Mouse (Mus musculus): Measurements from ENCODE around the gene Tbc1d10a. TPM values are rescaled to one million over a fixed set of nuclear protein-coding genes. Genes with fewer than 3 reads are reported as not detected.

The Tbc1d10a gene
- polyA plus RNA-seq, 1 experiment from 2014 or later: 20.9 TPM

- Histone ChIP-seq H3K4me1 (ENCODE audit: control insufficient read depth, insufficient read depth, low read length) (peaks cover 13% of the 10 kb centered on the region), H3K9ac (ENCODE audit: low read length) (no peak overlapping the region), H3K4me2 (ENCODE audit: low read depth, low read length) (no peak overlapping the region), H3K27me3 (ENCODE audit: control insufficient read depth, insufficient read depth, low read length) (no peaks in the 10 kb centered on the region), H3K36me3 (ENCODE audit: control insufficient read depth, insufficient read depth) (peaks cover 12% of the 10 kb centered on the region), H3K4me3 (ENCODE audit: low read length) (no peak overlapping the region), H3K27ac (ENCODE audit: low read length) (peak overlapping the region; percentile 83), H3K9me3 (replicated peaks; ENCODE audit: control insufficient read depth, low read length) (no peaks in the 10 kb centered on the region)
- ATAC-seq (replicated peaks; ENCODE audit: extremely low read depth, insufficient read depth, low FRiP score): peak; percentile 37
- 65% methylated on average over 9 of the region's 9 CpGs for WGBS
These were observed 29.8 kb downstream of the Tbc1d10a start for GRCm38 (mm10) chr11:4216248-4217000.

DNA sequence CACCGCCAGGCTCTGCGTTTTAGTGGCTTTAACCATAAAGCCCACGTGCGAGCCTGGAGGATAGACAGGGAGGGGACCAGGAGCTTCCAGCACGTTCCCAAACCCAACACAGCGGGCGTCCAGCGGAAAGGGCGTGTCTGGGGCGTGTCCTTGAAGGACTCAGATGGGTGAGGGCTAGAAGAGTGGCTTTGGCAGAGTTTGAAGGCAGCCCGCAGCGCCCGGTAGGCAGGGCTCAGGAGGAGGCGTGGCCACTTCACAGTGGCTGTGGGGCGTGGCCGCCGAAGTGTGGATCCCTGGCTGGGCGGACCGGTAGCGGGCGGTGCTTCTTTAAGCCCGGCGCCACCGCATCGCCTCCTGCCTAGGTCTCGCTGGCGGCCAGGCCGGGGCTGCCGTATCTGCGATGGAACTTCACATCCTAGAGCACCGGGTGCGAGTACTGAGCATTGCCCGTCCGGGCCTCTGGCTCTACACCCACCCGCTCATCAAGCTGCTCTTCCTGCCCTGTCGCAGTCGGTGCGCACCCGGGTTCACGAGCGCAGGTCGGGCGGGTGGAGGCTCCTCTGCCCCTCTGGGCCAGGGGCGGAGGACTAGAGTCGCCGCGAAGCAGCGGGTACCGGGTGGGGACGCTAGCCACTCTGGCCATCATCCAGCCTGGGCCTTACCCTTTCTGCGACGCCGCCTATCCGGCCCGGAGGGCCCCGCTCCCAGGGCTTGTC is 31.5 kb downstream of the Tbc1d10a start, which contains the start of gene Castor1:
Castor1 (plus strand) TSS at position 312 of the 716 bp plus-strand sequence.
- Histone ChIP-seq H3K9me3 (replicated peaks; ENCODE audit: control insufficient read depth, low read length) (no peaks in the 10 kb centered on the region), H3K4me2 (ENCODE audit: low read depth, low read length) (peak within 1 kb of the TSS; percentile 96), H3K4me3 (ENCODE audit: low read length) (peak within 1 kb of the TSS; percentile 67), H3K27ac (ENCODE audit: low read length) (peak within 1 kb of the TSS; percentile 83), H3K9ac (ENCODE audit: low read length) (peak within 1 kb of the TSS; percentile 77), H3K36me3 (ENCODE audit: control insufficient read depth, insufficient read depth) (peaks cover 12% of the 10 kb centered on the region), H3K27me3 (ENCODE audit: control insufficient read depth, insufficient read depth, low read length) (no peaks in the 10 kb centered on the region), H3K4me1 (ENCODE audit: control insufficient read depth, insufficient read depth, low read length) (peaks cover 13% of the 10 kb centered on the region)
- peak; percentile 78 for ATAC-seq (replicated peaks; ENCODE audit: extremely low read depth, insufficient read depth, low FRiP score)
- 3% methylated on average over 56 of the region's 56 CpGs for WGBS

- H3K4me1 ChIP-seq (ENCODE audit: control insufficient read depth, insufficient read depth, low read length): peaks cover 13% of the 10 kb centered on the region
- peak overlapping the region; percentile 77 for H3K9ac ChIP-seq (ENCODE audit: low read length)
- no peak for ATAC-seq (replicated peaks; ENCODE audit: extremely low read depth, insufficient read depth, low FRiP score)
- H3K9me3 ChIP-seq (replicated peaks; ENCODE audit: control insufficient read depth, low read length): no peaks in the 10 kb centered on the region
- peak overlapping the region; percentile 67 for H3K4me3 ChIP-seq (ENCODE audit: low read length)
- peak overlapping the region; percentile 62 for H3K27ac ChIP-seq (ENCODE audit: low read length)
- H3K4me2 ChIP-seq (ENCODE audit: low read depth, low read length): peak overlapping the region; percentile 96
- H3K36me3 ChIP-seq (ENCODE audit: control insufficient read depth, insufficient read depth): peaks cover 9% of the 10 kb centered on the region
- H3K27me3 ChIP-seq (ENCODE audit: control insufficient read depth, insufficient read depth, low read length): no peaks in the 10 kb centered on the region
- WGBS: 16% methylated on average over 6 of the region's 6 CpGs
These were observed 32.0 kb downstream of the Tbc1d10a start for GRCm38 (mm10) chr11:4218637-4219036.

DNA sequence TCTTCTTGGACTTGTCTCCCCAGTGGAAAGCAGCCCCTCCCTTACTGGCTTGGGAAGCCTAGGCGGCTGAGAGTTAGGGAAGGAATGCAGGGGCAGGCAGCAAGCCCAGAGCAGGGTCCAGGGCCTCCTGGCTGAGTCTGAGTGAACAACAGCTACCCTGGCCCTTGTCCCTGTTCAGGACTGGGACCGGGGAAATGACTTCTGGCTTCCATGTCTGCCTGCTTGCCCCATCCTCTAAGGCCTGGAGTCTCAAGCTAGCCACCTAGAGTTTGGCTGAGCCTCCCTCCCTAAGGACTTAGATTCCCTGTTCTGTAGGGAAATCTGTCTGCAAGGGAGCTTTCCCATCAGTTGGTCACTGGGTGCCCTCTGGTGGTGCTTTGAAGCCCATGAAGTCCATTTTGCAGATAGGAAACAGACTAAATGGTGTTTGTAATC is 32.7 kb downstream of the Tbc1d10a start:
- peak overlapping the region; percentile 63 for H3K27ac ChIP-seq (ENCODE audit: low read length)
- H3K9ac ChIP-seq (ENCODE audit: low read length): peak overlapping the region; percentile 77
- 13% methylated on average over 2 of the region's 2 CpGs for WGBS
- peak overlapping the region; percentile 67 for H3K4me3 ChIP-seq (ENCODE audit: low read length)
- H3K4me2 ChIP-seq (ENCODE audit: low read depth, low read length): peak overlapping the region; percentile 96
- peaks cover 13% of the 10 kb centered on the region for H3K4me1 ChIP-seq (ENCODE audit: control insufficient read depth, insufficient read depth, low read length)
- H3K27me3 ChIP-seq (ENCODE audit: control insufficient read depth, insufficient read depth, low read length): no peaks in the 10 kb centered on the region
- peaks cover 7% of the 10 kb centered on the region for H3K36me3 ChIP-seq (ENCODE audit: control insufficient read depth, insufficient read depth)
- H3K9me3 ChIP-seq (replicated peaks; ENCODE audit: control insufficient read depth, low read length): no peaks in the 10 kb centered on the region
- no peak; the same call in 1 of the 2 replicates for ATAC-seq (replicated peaks; ENCODE audit: extremely low read depth, insufficient read depth, low FRiP score)

GRCm38 (mm10) chr11:4219908-4220307 is 33.3 kb downstream of the Tbc1d10a start:
- Histone ChIP-seq H3K9me3 (replicated peaks; ENCODE audit: control insufficient read depth, low read length) (no peaks in the 10 kb centered on the region), H3K4me2 (ENCODE audit: low read depth, low read length) (no peak overlapping the region), H3K9ac (ENCODE audit: low read length) (no peak overlapping the region), H3K27ac (ENCODE audit: low read length) (no peak overlapping the region), H3K4me1 (ENCODE audit: control insufficient read depth, insufficient read depth, low read length) (peaks cover 13% of the 10 kb centered on the region), H3K36me3 (ENCODE audit: control insufficient read depth, insufficient read depth) (peaks cover 3% of the 10 kb centered on the region), H3K27me3 (ENCODE audit: control insufficient read depth, insufficient read depth, low read length) (no peaks in the 10 kb centered on the region), H3K4me3 (ENCODE audit: low read length) (no peak overlapping the region)
- no peak for ATAC-seq (replicated peaks; ENCODE audit: extremely low read depth, insufficient read depth, low FRiP score)
- WGBS: 58% methylated on average over 9 of the region's 9 CpGs

DNA sequence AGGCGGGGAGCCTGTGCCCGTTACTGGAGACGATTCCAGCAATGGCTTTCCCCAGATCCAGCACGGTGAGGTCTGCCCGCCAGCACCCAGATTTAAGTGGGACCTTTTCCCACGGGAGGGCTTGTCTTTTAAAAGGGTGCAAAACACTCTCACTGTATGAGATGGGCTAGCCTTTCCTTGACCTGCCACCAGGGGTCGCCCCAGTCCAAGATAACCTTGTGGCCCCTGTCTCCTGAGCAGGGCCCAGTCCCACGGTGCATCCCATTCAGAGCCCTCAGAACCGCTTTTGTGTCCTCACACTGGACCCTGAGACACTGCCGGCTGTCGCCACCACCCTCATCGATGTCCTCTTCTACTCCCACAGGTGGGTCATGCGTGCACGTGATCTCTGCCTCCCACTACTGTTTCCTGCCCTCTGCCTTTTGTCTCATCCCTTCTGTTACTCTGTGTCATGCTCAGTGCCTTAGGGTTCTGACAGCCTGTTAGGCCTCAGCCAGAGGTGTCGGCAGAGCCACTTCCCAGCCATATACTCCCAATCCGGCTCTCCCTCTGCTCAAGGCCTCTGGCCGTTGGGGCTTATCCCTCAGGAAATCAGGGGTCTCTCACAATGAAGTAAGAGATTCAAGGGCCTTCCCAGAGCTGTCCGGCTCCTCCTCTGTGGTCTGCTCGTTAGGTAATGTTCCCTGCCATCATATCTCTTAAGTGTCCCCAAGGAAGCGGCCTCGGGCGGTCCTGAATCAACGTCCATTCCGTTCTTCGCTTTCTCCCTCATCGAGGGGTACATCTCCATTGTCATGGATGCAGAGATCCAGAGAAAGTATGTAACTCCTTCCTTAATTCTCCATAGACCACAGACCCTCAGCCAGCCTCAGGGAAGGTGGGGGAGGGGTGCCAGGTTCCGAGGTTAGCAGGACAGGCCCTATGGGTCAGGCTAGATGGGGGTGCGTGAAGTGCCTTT is 34.1 kb downstream of the Tbc1d10a start:
- no peaks in the 10 kb centered on the region for H3K9me3 ChIP-seq (replicated peaks; ENCODE audit: control insufficient read depth, low read length)
- no peak overlapping the region for H3K27ac ChIP-seq (ENCODE audit: low read length)
- H3K4me2 ChIP-seq (ENCODE audit: low read depth, low read length): no peak overlapping the region
- no peaks in the 10 kb centered on the region for H3K27me3 ChIP-seq (ENCODE audit: control insufficient read depth, insufficient read depth, low read length)
- no peak for ATAC-seq (replicated peaks; ENCODE audit: extremely low read depth, insufficient read depth, low FRiP score)
- WGBS: 50% methylated on average over 28 of the region's 28 CpGs
- no peaks in the 10 kb centered on the region for H3K36me3 ChIP-seq (ENCODE audit: control insufficient read depth, insufficient read depth)
- peaks cover 13% of the 10 kb centered on the region for H3K4me1 ChIP-seq (ENCODE audit: control insufficient read depth, insufficient read depth, low read length)
- H3K4me3 ChIP-seq (ENCODE audit: low read length): no peak overlapping the region
- no peak overlapping the region for H3K9ac ChIP-seq (ENCODE audit: low read length)

DNA sequence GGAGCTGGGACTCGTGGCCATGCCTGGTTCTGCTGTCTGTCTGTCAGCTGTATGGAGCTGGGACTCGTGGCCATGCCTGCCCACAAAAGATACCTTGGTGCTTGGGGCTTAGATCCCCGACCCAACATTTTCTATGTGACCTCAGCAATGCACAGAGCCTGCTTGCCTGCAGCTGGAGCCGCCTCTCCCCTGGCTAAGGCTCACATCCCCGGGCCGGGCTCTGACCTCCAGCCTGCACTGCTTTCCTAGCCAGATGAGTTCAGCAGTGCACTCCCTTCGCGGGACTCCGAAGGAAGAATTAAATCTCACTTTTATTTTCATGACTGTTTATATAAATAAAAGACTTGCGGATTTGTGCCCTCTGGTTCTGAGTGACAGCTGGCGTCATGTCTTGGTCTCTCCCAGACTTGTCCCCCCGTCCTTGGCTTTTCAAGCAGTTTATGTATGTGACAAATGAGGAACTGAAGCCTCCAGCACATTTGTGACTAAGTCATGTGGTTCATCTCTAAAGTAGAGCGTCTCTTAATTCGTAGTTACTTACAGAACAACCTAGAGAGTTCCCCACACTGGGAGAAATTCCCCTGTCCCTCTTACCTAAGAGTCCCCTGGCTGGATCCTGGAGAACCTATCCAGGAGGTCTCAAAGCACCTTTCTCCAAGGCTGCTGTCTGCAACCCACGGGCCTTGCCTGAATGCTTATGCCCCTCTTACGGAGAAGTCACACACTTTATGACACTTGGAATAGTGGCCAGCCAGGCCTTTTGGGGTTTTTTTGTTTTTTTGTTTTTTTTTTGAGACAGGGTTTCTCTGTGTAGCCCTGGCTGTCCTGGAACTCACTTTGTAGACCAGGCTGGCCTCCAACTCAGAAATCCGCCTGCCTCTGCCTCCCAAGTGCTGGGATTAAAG is 35.7 kb downstream of the Tbc1d10a start:
- H3K4me2 ChIP-seq (ENCODE audit: low read depth, low read length): no peak overlapping the region
- no peak overlapping the region for H3K9ac ChIP-seq (ENCODE audit: low read length)
- H3K4me1 ChIP-seq (ENCODE audit: control insufficient read depth, insufficient read depth, low read length): peaks cover 10% of the 10 kb centered on the region
- no peak overlapping the region for H3K27ac ChIP-seq (ENCODE audit: low read length)
- no peaks in the 10 kb centered on the region for H3K9me3 ChIP-seq (replicated peaks; ENCODE audit: control insufficient read depth, low read length)
- no peaks in the 10 kb centered on the region for H3K36me3 ChIP-seq (ENCODE audit: control insufficient read depth, insufficient read depth)
- WGBS: 68% methylated on average over 17 of the region's 17 CpGs
- no peak overlapping the region for H3K4me3 ChIP-seq (ENCODE audit: low read length)
- no peaks in the 10 kb centered on the region for H3K27me3 ChIP-seq (ENCODE audit: control insufficient read depth, insufficient read depth, low read length)
- no peak for ATAC-seq (replicated peaks; ENCODE audit: extremely low read depth, insufficient read depth, low FRiP score)
